Mouse (Mus musculus): ENCODE measurements around the gene Hsd17b13. TPM values are rescaled to one million over a fixed set of nuclear protein-coding genes. Genes with fewer than 3 reads are reported as not detected.
"Not testable (repeated sequence)": the region's sequence is repeated elsewhere in the genome, so short reads cannot be mapped to it uniquely, and the experiment has no call there.

Gene Hsd17b13
- total RNA-seq, 2 experiments from 2014 or later = not detected

GRCm38 (mm10) chr5:103993601-103994000 is 16.4 kb upstream of the Hsd17b13 start:
- ATAC-seq (replicated peaks; ENCODE audit: low FRiP score, poor library complexity, severe bottlenecking) = peak; percentile 63; the same call in 1 of the 2 replicates

- no peak for ATAC-seq (replicated peaks; ENCODE audit: low FRiP score, poor library complexity, severe bottlenecking)
Measured at GRCm38 (mm10) chr5:103992831-103993230, 15.6 kb upstream of the Hsd17b13 start.

GRCm38 (mm10) chr5:103980705-103981560 is 3.7 kb upstream of the Hsd17b13 start:
- no peak for ATAC-seq (replicated peaks; ENCODE audit: low FRiP score, poor library complexity, severe bottlenecking)

- ATAC-seq (replicated peaks; ENCODE audit: low FRiP score, poor library complexity, severe bottlenecking) = no peak
Measured at GRCm38 (mm10) chr5:103977907-103978570, 829 bp upstream of the Hsd17b13 start.

- ATAC-seq (replicated peaks; ENCODE audit: low FRiP score, poor library complexity, severe bottlenecking) = no peak
Measured at GRCm38 (mm10) chr5:103975736-103976135, 1.5 kb downstream of the Hsd17b13 start.

- ATAC-seq (replicated peaks; ENCODE audit: low FRiP score, poor library complexity, severe bottlenecking) = no peak
Measured at GRCm38 (mm10) chr5:103972801-103973200, 4.4 kb downstream of the Hsd17b13 start.

- ATAC-seq (replicated peaks; ENCODE audit: low FRiP score, poor library complexity, severe bottlenecking) = no peak
Measured at GRCm38 (mm10) chr5:103972379-103972778, 4.8 kb downstream of the Hsd17b13 start.

GRCm38 (mm10) chr5:103971051-103971450 is 6.2 kb downstream of the Hsd17b13 start:
- ATAC-seq (replicated peaks; ENCODE audit: low FRiP score, poor library complexity, severe bottlenecking) = no peak

- ATAC-seq (replicated peaks; ENCODE audit: low FRiP score, poor library complexity, severe bottlenecking) = no peak
Measured at GRCm38 (mm10) chr5:103962935-103963429, 14.2 kb downstream of the Hsd17b13 start.

- no peak for ATAC-seq (replicated peaks; ENCODE audit: low FRiP score, poor library complexity, severe bottlenecking)
Measured at GRCm38 (mm10) chr5:103954638-103955037, 22.6 kb downstream of the Hsd17b13 start.

- ATAC-seq (replicated peaks; ENCODE audit: low FRiP score, poor library complexity, severe bottlenecking) = no peak
Measured at GRCm38 (mm10) chr5:103953135-103954083, 23.8 kb downstream of the Hsd17b13 start.

- not testable (repeated sequence) for ATAC-seq (replicated peaks; ENCODE audit: low FRiP score, poor library complexity, severe bottlenecking)
Measured at GRCm38 (mm10) chr5:103950138-103950537, 27.1 kb downstream of the Hsd17b13 start.

- ATAC-seq (replicated peaks; ENCODE audit: low FRiP score, poor library complexity, severe bottlenecking) = no peak
Measured at GRCm38 (mm10) chr5:103943183-103943582, 34.0 kb downstream of the Hsd17b13 start.

GRCm38 (mm10) chr5:103939856-103940255 is 37.4 kb downstream of the Hsd17b13 start:
- no peak for ATAC-seq (replicated peaks; ENCODE audit: low FRiP score, poor library complexity, severe bottlenecking)

GRCm38 (mm10) chr5:103939350-103939652 is 37.9 kb downstream of the Hsd17b13 start:
- no peak for ATAC-seq (replicated peaks; ENCODE audit: low FRiP score, poor library complexity, severe bottlenecking)

- ATAC-seq (replicated peaks; ENCODE audit: low FRiP score, poor library complexity, severe bottlenecking) = no peak
Measured at GRCm38 (mm10) chr5:103938547-103939349, 38.5 kb downstream of the Hsd17b13 start.

- ATAC-seq (replicated peaks; ENCODE audit: low FRiP score, poor library complexity, severe bottlenecking) = no peak
Measured at GRCm38 (mm10) chr5:103936906-103937589, 40.2 kb downstream of the Hsd17b13 start.

- not testable (repeated sequence) for ATAC-seq (replicated peaks; ENCODE audit: low FRiP score, poor library complexity, severe bottlenecking)
Measured at GRCm38 (mm10) chr5:103931924-103932323, 45.3 kb downstream of the Hsd17b13 start.

GRCm38 (mm10) chr5:103930511-103930910 is 46.7 kb downstream of the Hsd17b13 start:
- no peak for ATAC-seq (replicated peaks; ENCODE audit: low FRiP score, poor library complexity, severe bottlenecking)
